Mouse (Mus musculus): ENCODE data around the gene Hoxd9. TPM values are rescaled to one million over a fixed set of nuclear protein-coding genes. Genes with fewer than 3 reads are reported as not detected.

Hoxd9 gene
- total and polyA plus RNA-seq, 3 experiments = not detected

GRCm38 (mm10) chr2:74740311-74741091, 43.0 kb downstream of the Hoxd9 start:
- no peak overlapping the region for H3K4me2 ChIP-seq (ENCODE audit: insufficient read depth, low read depth, poor library complexity, severe bottlenecking)
- in situ Hi-C loops (cut with MboI; ENCODE audit: low pct_ligation_motif_present, low pct_unique_long_range_greater_than_20kb, low sequenced_read_pairs) (no loop called here), dilution Hi-C loops (cut with MboI; ENCODE audit: extremely low pct_ligation_motif_present, extremely low pct_unique_long_range_greater_than_20kb, low sequenced_read_pairs) (no loop called here)
- H3K36me3 ChIP-seq (replicated peaks in 1 of 2; ENCODE audit: control insufficient read depth in 1 of 2, insufficient read depth in 1 of 2, low read length in 1 of 2) = peaks cover 3 to 21% of the 10 kb centered on the region in 2 experiments
- no peak overlapping the region for H3K27ac ChIP-seq (ENCODE audit: insufficient read depth, low read depth)
- H3K79me2 ChIP-seq (replicated peaks; ENCODE audit: control insufficient read depth, extremely low read depth, insufficient read depth, poor library complexity, severe bottlenecking) = no peaks in the 10 kb centered on the region
- DNase-seq (ENCODE audit: extremely low read depth) = no peak
- no peaks in the 10 kb centered on the region for H3K27me3 ChIP-seq (replicated peaks)
- H3K9me3 ChIP-seq (replicated peaks; ENCODE audit: low read length) = peaks cover 11% of the 10 kb centered on the region
- H3K4me1 ChIP-seq (ENCODE audit: control insufficient read depth in 1 of 2, insufficient read depth in 2 of 2) = peaks cover 14 to 27% of the 10 kb centered on the region in 2 experiments
- no peak for TF ChIP-seq MAZ (IDR thresholded peaks at IDR 0.05; ENCODE audit: low read depth, low read length)
- TF ChIP-seq JUND (conservative IDR thresholded peaks at IDR 0.05; ENCODE audit: low read depth, low read length) = no peak
- TF ChIP-seq RCOR1 (conservative IDR thresholded peaks at IDR 0.05; ENCODE audit: low read depth, low read length) = no peak
- no peak for TF ChIP-seq ZMIZ1 (IDR thresholded peaks at IDR 0.05; ENCODE audit: low read depth, low read length)
- no peak for TF ChIP-seq GABPA (IDR thresholded peaks at IDR 0.05; ENCODE audit: insufficient replicate concordance, low read depth, low read length)
- TF ChIP-seq MAFK (IDR thresholded peaks at IDR 0.05; ENCODE audit: insufficient replicate concordance, low read length) = no peak
- TF ChIP-seq ETS1 (conservative IDR thresholded peaks at IDR 0.05; ENCODE audit: low read depth, low read length) = no peak
- H3K9ac ChIP-seq (ENCODE audit: insufficient read depth, low read depth) = no peak overlapping the region
- no peak overlapping the region for H3K4me3 ChIP-seq (replicated peaks in 1 of 3; ENCODE audit: low read depth in 2 of 3, low read length in 2 of 3, poor library complexity in 1 of 3)

GRCm38 (mm10) chr2:74741252-74741978, 43.9 kb downstream of the Hoxd9 start:
- H3K4me3 ChIP-seq (replicated peaks in 1 of 3; ENCODE audit: low read depth in 2 of 3, low read length in 2 of 3, poor library complexity in 1 of 3) = no peak overlapping the region
- no peak overlapping the region for H3K27ac ChIP-seq (ENCODE audit: insufficient read depth, low read depth)
- no peak for DNase-seq (ENCODE audit: extremely low read depth)
- dilution Hi-C loops (cut with MboI; ENCODE audit: extremely low pct_ligation_motif_present, extremely low pct_unique_long_range_greater_than_20kb, low sequenced_read_pairs) (no loop called here), in situ Hi-C loops (cut with MboI; ENCODE audit: low pct_ligation_motif_present, low pct_unique_long_range_greater_than_20kb, low sequenced_read_pairs) (no loop called here)
- no peaks in the 10 kb centered on the region for H3K79me2 ChIP-seq (replicated peaks; ENCODE audit: control insufficient read depth, extremely low read depth, insufficient read depth, poor library complexity, severe bottlenecking)
- no peak overlapping the region for H3K9ac ChIP-seq (ENCODE audit: insufficient read depth, low read depth)
- peaks cover 3 to 18% of the 10 kb centered on the region in 2 experiments for H3K36me3 ChIP-seq (replicated peaks in 1 of 2; ENCODE audit: control insufficient read depth in 1 of 2, insufficient read depth in 1 of 2, low read length in 1 of 2)
- no peaks in the 10 kb centered on the region for H3K27me3 ChIP-seq (replicated peaks)
- TF ChIP-seq CTCF (conservative IDR thresholded peaks at IDR 0.05 in 1 of 2, IDR thresholded peaks at IDR 0.05 in 1 of 2; ENCODE audit: low read depth in 2 of 2, low read length in 2 of 2) (no peak), MAZ (IDR thresholded peaks at IDR 0.05; ENCODE audit: low read depth, low read length) (no peak), JUND (conservative IDR thresholded peaks at IDR 0.05; ENCODE audit: low read depth, low read length) (no peak), ETS1 (conservative IDR thresholded peaks at IDR 0.05; ENCODE audit: low read depth, low read length) (no peak), NELFE (IDR thresholded peaks at IDR 0.05; ENCODE audit: low read depth, low read length) (no peak), POLR2A (IDR thresholded peaks at IDR 0.05; ENCODE audit: low read depth, low read length) (no peak), KAT2A (IDR thresholded peaks at IDR 0.05; ENCODE audit: insufficient replicate concordance, low read length) (no peak), USF1 (IDR thresholded peaks at IDR 0.05; ENCODE audit: low read depth, low read length) (no peak), MEF2A (IDR thresholded peaks at IDR 0.05; ENCODE audit: borderline replicate concordance, low read depth, low read length) (no peak), RAD21 (IDR thresholded peaks at IDR 0.05; ENCODE audit: low read depth, low read length) (no peak), EP300 (IDR thresholded peaks at IDR 0.05; ENCODE audit: low read length) (no peak), HCFC1 (IDR thresholded peaks at IDR 0.05; ENCODE audit: low read depth, low read length) (no peak), PAX5 (IDR thresholded peaks at IDR 0.05; ENCODE audit: low read length) (no peak), POLR2AphosphoS2 (IDR thresholded peaks at IDR 0.05; ENCODE audit: low read depth, low read length) (no peak), MAX (IDR thresholded peaks at IDR 0.05; ENCODE audit: low read length) (no peak), E2F4 (IDR thresholded peaks at IDR 0.05; ENCODE audit: insufficient replicate concordance, low read depth, low read length) (no peak)
- peaks cover 5% of the 10 kb centered on the region for H3K9me3 ChIP-seq (replicated peaks; ENCODE audit: low read length)
- no peak overlapping the region for H3K4me2 ChIP-seq (ENCODE audit: insufficient read depth, low read depth, poor library complexity, severe bottlenecking)
- H3K4me1 ChIP-seq (ENCODE audit: control insufficient read depth in 1 of 2, insufficient read depth in 2 of 2) = peaks cover 14 to 27% of the 10 kb centered on the region in 2 experiments

Measured in CH12.LX (cell line).